Mouse (Mus musculus) megakaryocyte progenitor cell, adult 5-6 weeks (primary cell): Measurements from ENCODE around the gene Opcml. TPM values are rescaled to one million over a fixed set of nuclear protein-coding genes. Genes with fewer than 3 reads are reported as not detected.

Source experiments
- ATAC-seq: replicated peaks from 2 replicates; pipeline ENCODE4 v1.8.0; 2016; ENCODE audit warnings: mild to moderate bottlenecking, moderate TSS enrichment, inconsistent platforms; ENCODE audit not compliant: poor library complexity
- total RNA-seq, 2 experiments: library from RNA; stranded (forward) in 1 of 2; stranded (reverse) in 1 of 2; fragments of 157-497, 149-512 nt in 1 of 2; fragments of 200-1000 nt in 1 of 2; gene quantifications; 2 replicates each; pipeline versions ENCODE4 v1.2.3 to v1.2.4; 2015 to 2017

Opcml gene
- total RNA-seq, 2 experiments from 2014 or later, result not detected

GRCm38 (mm10) chr9:28587857-28588388 is 797.3 kb downstream of the Opcml start:
- no peak for ATAC-seq

DNA sequence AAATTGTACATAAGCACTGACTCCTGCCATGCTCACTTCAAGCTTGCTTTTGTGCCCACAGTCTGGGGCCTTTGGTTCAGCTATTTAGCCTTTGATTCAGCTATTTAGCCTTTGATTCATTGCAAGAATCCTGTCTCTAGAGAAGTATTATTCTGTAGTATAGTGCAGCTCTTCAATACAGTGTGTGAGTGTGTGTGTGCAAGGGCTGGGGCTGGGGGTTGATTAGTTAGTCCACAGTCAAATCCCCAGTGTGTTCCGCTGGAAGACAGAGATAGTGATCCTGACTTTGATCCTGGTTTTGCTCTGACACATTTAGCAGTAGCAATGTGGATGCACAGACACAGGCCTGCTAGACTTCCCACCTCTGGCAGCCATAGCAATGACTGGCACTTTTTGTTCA is 797.9 kb downstream of the Opcml start:
- no peak for ATAC-seq

DNA sequence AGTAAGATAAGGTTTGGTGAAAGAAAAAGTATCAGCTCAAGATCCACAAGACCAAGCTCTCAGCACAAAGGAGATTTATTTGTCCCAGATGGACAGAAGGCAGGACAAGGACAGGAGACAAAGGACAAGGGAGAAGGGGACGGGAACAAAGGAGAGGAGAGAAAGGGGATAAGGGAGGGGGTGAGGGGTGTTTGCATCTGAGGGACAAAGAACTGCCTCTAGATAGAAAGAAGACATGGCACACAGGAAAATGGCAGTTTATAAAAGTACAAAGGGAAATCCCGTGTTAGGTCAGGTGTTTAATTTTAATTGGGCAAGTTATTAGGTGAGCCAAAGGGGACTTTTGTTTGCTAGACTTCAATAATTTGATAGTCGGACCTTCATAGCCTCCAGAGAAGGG is 801.6 kb downstream of the Opcml start:
- ATAC-seq, result no peak

- no peak for ATAC-seq
These were observed 804.5 kb downstream of the Opcml start for GRCm38 (mm10) chr9:28595062-28595461.

- no peak for ATAC-seq
These were observed 815.0 kb downstream of the Opcml start for GRCm38 (mm10) chr9:28605561-28605960.

DNA sequence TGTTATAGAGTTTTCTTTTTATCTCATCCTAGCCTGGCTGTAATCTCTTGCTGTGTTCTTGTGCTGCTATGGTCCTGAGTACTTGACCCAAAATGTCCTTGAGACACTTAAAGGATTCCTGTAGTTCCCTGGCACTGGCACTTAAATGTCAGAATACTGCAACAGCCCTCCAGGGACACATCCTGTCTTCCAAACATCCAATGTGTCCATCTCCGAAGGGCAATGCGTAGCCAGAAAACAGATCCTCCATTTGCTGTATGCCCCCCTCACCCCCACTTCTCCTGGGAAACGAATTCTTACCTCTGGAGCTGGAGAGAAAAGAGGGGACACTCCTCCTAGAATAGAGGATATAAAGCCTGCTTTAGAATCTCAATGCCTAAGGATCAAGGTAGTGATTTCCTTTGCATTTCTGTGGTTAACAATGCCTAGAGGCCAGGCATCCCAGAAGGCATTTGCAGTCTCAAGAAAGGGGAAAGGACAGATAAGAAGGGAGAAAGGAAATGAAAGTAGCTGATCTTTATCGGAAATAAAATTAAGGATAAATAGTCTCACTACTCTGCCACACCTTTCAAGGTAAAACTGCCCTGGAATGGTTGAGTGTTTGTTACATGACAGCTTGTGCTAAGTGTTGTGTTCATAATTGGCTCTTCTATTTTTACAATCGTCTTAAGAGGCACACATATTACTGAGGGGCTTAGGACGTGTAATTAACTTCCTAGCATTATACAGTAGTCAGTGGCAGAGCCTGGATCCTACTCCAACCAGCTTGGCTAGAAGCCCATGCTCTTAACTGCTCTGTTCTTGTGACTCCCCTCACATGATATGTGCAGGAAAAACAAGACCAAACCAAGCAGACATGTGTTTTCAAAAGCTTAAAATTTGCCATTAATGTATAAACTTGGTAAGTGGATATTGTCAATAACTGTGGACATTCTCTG is 823.4 kb downstream of the Opcml start:
- no peak for ATAC-seq

DNA sequence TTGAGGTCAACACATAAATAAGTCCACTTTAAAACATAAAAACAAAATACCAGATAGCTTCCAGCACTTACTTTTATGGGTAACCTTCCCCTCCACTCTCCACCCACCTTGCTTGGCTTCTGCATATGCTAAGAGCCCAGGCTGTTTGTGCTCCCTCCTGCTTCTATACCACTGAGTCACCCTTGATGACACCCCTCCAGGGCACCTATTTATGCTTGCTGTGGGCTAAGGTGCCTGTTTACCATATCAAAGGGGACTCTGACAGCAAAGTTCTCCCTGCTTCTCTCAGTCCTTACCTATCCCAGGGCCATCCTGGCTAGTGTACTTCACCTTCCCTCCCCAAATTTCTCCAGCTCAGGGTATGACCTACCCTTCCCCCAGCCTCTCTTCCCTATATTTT is 824.9 kb downstream of the Opcml start:
- no peak for ATAC-seq

DNA sequence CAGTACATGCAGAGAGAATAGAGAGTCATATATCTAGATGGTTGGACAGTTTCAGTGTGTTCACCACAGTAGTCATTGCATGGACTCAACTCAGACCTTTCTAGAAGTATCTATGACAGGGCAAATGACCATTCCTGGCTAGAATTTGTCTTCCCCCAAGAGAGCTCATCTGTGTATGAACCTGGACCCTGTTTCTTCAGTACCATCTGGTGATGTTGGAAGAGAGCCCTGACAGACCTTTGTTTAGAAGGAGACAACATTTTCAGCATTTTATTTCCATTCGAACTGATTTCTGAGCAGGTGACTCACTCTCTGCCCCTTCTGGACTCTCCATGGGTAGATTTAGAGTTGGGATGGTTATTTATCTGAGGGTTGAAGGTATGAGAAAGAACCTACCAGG is 827.1 kb downstream of the Opcml start:
- ATAC-seq, result no peak

DNA sequence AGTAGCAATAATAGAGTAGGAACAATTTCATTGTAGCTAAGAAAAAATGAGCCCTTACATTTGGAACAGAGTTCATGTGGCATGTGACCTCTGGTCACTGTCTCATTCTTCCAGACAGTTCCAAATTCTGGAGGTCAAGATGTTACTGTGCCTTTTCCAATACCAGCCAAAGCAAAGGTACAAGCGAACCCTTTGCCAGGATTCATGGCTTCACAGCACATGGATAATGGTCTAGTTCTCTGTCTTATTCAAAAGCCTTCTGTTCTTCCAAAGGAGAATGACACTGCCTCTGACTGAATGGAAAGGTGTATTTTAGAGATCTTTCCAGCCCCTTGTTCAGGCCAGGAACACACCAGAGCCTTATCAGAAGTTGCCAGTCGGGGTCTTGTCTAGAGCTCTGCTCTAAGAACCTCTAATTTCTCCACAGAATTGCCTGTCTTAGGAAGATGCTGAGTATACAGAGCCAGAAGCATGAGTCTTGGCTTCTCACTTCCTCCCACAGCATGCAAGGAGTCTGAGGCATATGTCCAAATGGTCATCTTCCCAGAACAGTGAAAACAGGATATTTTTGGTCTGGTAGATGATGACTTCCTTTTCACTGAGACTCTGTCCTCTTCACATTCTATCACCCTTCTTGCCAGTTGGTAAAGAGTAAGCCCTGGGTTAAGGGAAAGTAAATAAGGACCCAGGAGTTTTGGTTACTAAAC is 827.8 kb downstream of the Opcml start:
- no peak for ATAC-seq

DNA sequence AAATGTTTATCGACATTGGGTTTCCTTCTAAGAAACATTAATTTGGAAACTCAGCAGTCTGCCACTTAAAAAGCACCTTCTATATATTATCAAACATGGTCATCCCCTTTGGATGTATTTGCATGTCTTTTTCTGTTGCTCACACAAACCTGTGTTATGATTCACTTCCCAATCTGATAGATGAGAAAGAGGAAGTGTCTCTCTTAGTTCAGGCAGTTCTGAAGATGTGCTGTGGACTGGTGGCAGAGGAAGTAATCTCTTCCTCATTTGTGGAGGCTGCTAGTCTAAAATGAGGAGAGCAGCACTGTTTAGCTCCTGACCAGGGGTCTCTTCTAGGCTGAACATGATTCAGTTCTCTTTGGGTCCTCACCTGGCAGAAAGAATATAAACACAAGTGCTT is 831.4 kb downstream of the Opcml start:
- peak; percentile 75 for ATAC-seq

DNA sequence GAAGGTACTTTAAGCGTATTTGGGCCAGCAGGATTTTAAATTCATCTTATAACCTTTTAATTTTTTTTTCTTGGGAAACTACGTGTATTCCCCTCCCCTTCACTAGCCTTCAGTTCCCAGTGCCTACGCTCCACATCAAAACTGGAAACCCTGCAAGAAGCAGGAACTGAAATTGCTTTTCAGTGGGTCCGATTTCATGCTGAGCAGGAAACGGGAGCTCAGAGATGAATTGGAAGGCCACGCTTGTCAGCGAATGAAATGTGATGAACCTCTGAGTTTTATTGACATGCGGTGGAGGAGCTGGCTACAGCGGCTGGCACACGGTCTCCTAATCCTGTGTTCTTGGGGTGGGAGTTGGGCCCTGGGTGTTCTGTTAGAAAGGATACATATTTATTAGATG is 834.3 kb downstream of the Opcml start:
- no peak for ATAC-seq

GRCm38 (mm10) chr9:28642766-28643165 is 852.2 kb downstream of the Opcml start:
- ATAC-seq, result no peak

GRCm38 (mm10) chr9:28644063-28644462 is 853.5 kb downstream of the Opcml start:
- ATAC-seq, result no peak

DNA sequence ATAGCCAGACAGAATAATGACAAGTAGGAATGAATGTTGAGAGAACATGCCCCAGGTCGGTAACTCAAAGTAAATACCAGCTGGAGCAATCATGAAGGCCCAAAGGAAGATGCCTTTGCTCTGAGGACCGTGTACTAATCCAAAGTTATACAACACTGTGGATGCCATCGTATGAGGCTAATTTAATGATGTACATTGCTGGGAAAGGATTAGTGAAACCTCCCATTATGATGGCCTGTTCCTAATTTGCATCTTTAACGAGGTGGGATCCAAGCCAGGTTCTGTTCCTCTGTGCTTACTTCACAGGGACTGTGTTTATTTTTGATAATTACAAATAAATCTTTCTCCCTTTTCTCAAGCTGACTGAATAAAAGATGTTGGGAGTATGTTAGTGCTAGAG is 859.5 kb downstream of the Opcml start:
- ATAC-seq, result no peak

DNA sequence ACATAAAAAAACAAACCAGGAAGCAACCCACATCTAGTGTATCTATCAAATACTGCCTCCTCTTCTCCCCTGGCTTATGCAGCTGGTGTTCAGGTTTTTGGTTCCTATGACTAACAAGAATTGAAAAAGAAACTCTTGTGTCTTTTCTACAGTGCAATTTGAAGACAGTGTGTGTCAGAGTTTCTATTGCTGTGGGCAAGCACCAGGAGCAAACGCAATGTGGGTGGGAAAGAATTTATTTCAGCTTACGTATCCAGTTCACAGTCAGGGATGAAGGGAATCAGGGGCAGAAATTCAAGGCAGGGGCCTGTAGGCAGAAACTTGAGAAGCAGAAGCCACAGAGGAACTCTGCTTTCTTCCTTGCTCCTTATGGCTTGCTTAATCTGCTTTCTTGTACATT is 869.4 kb downstream of the Opcml start:
- no peak for ATAC-seq

DNA sequence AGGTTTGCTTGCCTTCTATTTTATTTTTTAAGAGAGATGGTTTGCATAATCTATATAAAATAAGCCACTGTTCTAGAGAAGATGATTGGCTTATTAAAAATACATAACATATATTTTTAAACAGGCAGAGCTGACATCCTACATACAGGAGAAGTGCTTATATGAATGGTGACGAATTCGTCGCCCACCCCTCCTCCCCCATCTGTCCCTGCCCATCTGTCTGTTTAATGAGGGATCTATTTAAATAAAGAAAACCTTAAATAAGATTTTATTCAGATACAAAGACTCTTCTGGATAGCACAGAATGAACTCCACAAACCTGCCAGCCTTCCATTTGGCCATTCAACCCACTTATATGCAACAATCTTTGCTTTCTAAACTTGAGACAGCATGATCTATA is 872.3 kb downstream of the Opcml start:
- ATAC-seq, result no peak

GRCm38 (mm10) chr9:28680309-28680708 is 889.7 kb downstream of the Opcml start:
- ATAC-seq, result no peak

GRCm38 (mm10) chr9:28681252-28682037 is 890.9 kb downstream of the Opcml start:
- ATAC-seq, result no peak

- no peak for ATAC-seq
These were observed 893.4 kb downstream of the Opcml start for GRCm38 (mm10) chr9:28683951-28684470.

GRCm38 (mm10) chr9:28686942-28687611 is 896.5 kb downstream of the Opcml start:
- ATAC-seq, result no peak
